Mouse (Mus musculus): ENCODE measurements around the gene Mical2. TPM values are rescaled to one million over a fixed set of nuclear protein-coding genes. Genes with fewer than 3 reads are reported as not detected.

Gene Mical2
- polyA plus RNA-seq, 1 experiment from 2014 or later: 15.3 TPM

DNA sequence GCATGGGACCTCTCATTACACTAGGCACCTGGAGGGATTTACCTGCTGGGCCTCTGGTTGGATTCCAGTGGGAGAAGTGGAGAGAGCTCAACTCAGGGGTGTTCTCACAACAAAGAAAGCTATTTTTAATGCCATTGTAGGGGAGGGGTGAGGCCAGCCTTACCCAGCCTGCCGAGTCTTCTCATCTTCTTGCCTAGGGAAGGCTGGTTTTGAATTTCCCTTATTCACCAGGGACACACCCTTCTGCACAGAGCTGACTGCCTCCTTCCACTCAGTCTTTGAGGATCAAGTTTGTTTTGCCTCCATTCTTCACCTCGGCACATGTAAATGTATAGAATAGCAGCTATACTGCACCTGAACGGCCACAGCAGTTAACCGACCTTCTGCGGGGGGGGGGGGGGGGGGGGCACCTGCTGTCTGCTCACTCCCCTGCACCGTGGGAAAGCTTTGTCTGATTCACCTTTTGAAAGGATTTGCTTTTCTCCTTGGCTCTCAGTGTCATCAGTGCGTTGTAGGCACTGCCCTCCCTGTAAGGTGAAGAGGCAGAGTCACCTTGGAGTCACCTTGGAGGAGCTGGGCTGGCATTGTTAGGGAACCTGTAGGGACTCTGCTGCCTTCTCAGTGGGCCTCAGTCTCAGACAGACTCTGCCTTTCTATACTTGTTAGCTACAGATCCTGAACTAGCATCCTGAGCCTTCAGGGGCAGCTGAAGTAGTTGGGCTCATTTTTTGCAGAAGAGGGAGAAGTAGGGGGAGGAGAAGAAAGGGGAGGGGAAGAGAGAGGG, 191.3 kb downstream of the Mical2 start:
- Histone ChIP-seq H3K4me1 (ENCODE audit: insufficient read depth) (peaks cover 13% of the 10 kb centered on the region), H3K4me2 (peak overlapping the region; percentile 31; the same call in 1 of the 2 replicates)
- no peak for TF ChIP-seq CTCF (IDR thresholded peaks at IDR 0.05; ENCODE audit: low read depth)

DNA sequence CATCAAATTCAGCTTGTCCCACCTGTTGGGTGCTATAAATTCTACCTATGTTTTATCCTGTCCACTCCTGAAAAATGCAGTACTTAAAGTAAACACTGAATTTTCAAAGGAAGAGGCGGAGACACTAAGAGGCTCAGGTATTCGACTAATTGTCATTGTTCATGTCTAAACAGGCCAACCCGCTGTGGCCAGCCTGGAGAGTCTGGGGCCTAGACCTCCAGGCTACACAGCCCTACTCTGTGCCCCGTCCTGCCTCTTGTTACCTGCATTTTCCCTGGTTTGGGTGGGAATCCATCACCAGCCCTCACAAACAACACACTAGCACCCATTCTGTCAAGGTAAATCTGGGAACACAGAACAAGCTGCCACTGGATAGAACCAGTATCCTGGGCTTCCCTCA, 191.9 kb downstream of the Mical2 start:
- ATAC-seq (ENCODE audit: insufficient read depth): no peak; the same call in 1 of the 2 replicates

More for the DNA sequence above, 191.3 kb downstream of the Mical2 start:
- Histone ChIP-seq H3K27me3 (ENCODE audit: insufficient read depth, low read length) (no peaks in the 10 kb centered on the region), H3K27ac (ENCODE audit: low read depth) (peak overlapping the region; percentile 54; the same call in 1 of the 2 replicates), H3K4me3 (ENCODE audit: low read depth, low read length) (no peak overlapping the region), H3K36me3 (ENCODE audit: insufficient read depth) (no peaks in the 10 kb centered on the region), H3K9ac (no peak overlapping the region), H3K9me3 (ENCODE audit: low read depth, low read length) (no peaks in the 10 kb centered on the region)
- WGBS: 20% methylated on average over 6 of the region's 7 CpGs
- ATAC-seq (ENCODE audit: insufficient read depth) (0 out of 2 replicates have a peak, but pooled peaks have one; percentile 28), DNase-seq (peak; percentile 11)

DNA sequence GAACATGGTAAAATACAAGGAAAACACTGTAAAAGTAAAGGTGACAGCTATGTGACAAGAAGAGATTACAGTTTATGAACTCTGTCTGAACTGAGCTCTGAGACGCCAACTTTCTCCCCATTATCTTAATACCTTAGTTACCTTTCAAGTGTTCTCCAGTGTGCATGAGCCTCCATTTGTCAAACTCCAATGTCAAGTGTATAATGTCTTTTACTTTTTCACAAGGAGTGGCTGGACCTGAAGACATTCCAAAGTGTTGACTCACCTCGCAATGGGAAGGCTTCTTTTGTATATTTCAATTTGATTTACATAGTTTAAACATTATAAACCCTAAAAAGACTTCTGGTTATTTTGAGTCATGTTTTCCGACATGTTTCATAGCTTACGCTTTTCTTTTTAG, 197.8 kb downstream of the Mical2 start:
- no peak overlapping the region for H3K4me2 ChIP-seq
- TF ChIP-seq CTCF (IDR thresholded peaks at IDR 0.05; ENCODE audit: low read depth): no peak
- H3K9ac ChIP-seq: no peak overlapping the region
- no peaks in the 10 kb centered on the region for H3K27me3 ChIP-seq (ENCODE audit: insufficient read depth, low read length)
- 57% methylated on average over 4 of the region's 4 CpGs for WGBS
- peaks cover 8% of the 10 kb centered on the region for H3K4me1 ChIP-seq (ENCODE audit: insufficient read depth)
- H3K9me3 ChIP-seq (ENCODE audit: low read depth, low read length): no peaks in the 10 kb centered on the region
- ATAC-seq (ENCODE audit: insufficient read depth): no peak
- H3K36me3 ChIP-seq (ENCODE audit: insufficient read depth): no peaks in the 10 kb centered on the region
- H3K27ac ChIP-seq (ENCODE audit: low read depth): no peak overlapping the region
- H3K4me3 ChIP-seq (ENCODE audit: low read depth, low read length): no peak overlapping the region
- DNase-seq: peak; percentile 39

More for the DNA sequence above, 191.9 kb downstream of the Mical2 start:
- Histone ChIP-seq H3K4me1 (ENCODE audit: insufficient read depth) (peaks cover 13% of the 10 kb centered on the region), H3K4me3 (ENCODE audit: low read depth, low read length) (no peak overlapping the region), H3K9me3 (ENCODE audit: low read depth, low read length) (no peaks in the 10 kb centered on the region), H3K36me3 (ENCODE audit: insufficient read depth) (no peaks in the 10 kb centered on the region), H3K27me3 (ENCODE audit: insufficient read depth, low read length) (no peaks in the 10 kb centered on the region), H3K27ac (ENCODE audit: low read depth) (no peak overlapping the region; the same call in 1 of the 2 replicates), H3K4me2 (no peak overlapping the region), H3K9ac (no peak overlapping the region)
- DNase-seq: no peak
- 60% methylated on average over 4 of the region's 4 CpGs for WGBS
- TF ChIP-seq CTCF (IDR thresholded peaks at IDR 0.05; ENCODE audit: low read depth): no peak

DNA sequence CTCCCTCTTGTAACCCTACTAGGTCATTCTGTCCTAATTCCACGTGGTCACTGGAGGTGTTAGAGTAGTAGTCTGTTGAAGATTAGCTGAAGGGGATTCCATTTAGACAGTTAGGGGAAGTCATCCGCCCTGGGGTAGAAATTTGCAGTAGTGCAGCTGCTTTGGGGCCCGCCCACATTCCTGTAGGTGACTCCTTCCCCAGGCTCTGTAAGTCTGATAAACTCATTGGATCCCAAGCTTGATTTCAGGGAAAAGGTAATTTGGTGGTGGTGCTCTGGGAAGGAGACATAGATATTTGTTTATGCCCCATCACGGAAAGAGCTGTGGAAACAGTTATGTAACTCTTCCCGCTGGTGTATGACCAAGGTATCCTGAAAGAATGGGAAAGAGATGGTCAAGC, 201.2 kb downstream of the Mical2 start:
- Histone ChIP-seq H3K4me3 (ENCODE audit: low read depth, low read length) (peak overlapping the region; percentile 76; the same call in 1 of the 2 replicates), H3K36me3 (ENCODE audit: insufficient read depth) (no peaks in the 10 kb centered on the region), H3K9ac (peak overlapping the region; percentile 95), H3K4me2 (peak overlapping the region; percentile 83), H3K9me3 (ENCODE audit: low read depth, low read length) (no peaks in the 10 kb centered on the region), H3K4me1 (ENCODE audit: insufficient read depth) (peaks cover 10% of the 10 kb centered on the region), H3K27me3 (ENCODE audit: insufficient read depth, low read length) (no peaks in the 10 kb centered on the region), H3K27ac (ENCODE audit: low read depth) (peak overlapping the region; percentile 100; the same call in 1 of the 2 replicates)
- no peak for TF ChIP-seq CTCF (IDR thresholded peaks at IDR 0.05; ENCODE audit: low read depth)
- DNase-seq: peak; percentile 38
- 36% methylated on average over 5 of the region's 5 CpGs for WGBS
- no peak for ATAC-seq (ENCODE audit: insufficient read depth)

DNA sequence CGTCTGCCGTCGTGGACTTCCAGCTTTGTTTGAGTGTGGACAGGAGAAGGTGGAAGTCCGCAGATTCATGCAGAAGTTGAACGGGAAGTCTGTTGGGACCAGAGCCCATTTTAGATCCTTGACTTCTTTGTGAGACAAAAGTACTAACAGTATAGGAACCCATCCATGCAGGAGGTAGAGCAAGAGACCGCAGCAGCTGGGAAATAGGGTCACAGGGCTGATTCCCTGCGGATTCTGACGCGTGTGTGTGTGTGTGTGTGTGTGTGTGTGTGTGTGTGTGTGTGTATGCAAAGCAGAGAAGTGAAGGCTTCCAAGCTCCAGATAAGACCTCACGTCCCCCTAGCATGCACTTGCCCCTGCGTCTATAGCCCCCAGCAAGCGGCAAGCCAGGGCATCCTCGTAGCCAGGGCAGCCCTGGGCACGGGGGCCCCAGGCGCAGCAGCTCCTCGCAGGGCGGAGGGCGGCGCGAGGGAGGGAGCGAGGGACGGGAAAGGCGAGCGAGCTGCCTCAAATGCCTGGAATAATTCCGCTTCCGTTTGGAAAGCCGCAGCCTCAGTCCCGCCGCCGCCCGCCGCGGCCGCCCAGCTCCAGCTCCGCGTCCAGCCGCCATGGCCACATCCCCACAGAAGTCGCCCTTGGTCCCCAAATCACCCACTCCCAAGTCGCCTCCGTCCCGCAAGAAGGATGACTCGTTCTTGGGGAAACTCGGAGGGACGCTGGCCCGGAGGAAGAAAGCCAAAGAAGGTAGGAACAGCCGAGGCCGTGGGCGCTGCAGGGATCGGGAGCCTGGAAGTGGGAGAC, 201.9 kb downstream of the Mical2 start, which contains the start of gene Parva:
Gene Parva, plus strand, starts transcription at position 149 of the 801 bp plus-strand sequence.
- peak within 1 kb of the TSS; percentile 76 for H3K4me3 ChIP-seq (ENCODE audit: low read depth, low read length)
- H3K4me2 ChIP-seq: peak within 1 kb of the TSS; percentile 83
- H3K36me3 ChIP-seq (ENCODE audit: insufficient read depth): no peaks in the 10 kb centered on the region
- DNase-seq (peak; percentile 89), ATAC-seq (ENCODE audit: insufficient read depth) (peak; percentile 88)
- WGBS: under 1% methylated on average over 49 of the region's 49 CpGs
- no peaks in the 10 kb centered on the region for H3K27me3 ChIP-seq (ENCODE audit: insufficient read depth, low read length)
- H3K9ac ChIP-seq: peak within 1 kb of the TSS; percentile 95
- no peak for TF ChIP-seq CTCF (IDR thresholded peaks at IDR 0.05; ENCODE audit: low read depth)
- H3K27ac ChIP-seq (ENCODE audit: low read depth): peak within 1 kb of the TSS; percentile 100
- no peaks in the 10 kb centered on the region for H3K9me3 ChIP-seq (ENCODE audit: low read depth, low read length)
- peaks cover 10% of the 10 kb centered on the region for H3K4me1 ChIP-seq (ENCODE audit: insufficient read depth)

DNA sequence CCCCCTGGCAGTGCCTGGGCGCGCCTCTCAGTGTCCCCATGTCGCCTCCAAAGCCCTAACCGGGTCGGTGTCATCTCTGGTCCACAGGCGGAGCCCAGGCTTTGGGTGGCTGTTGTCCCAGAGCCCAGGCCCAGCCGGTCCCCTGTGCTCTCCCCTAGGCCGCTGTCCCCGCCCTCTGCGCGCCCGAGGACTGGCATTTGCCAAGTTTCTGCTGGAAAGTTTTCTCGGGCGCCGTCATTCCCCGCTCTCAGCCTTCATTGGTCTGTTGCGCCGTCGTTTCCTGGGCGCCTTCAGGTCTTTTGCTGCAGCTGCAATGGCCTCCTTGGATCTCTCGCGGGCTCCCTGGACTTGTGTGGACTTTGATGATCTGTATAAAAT, 202.5 kb downstream of the Mical2 start:
- H3K4me3 ChIP-seq (ENCODE audit: low read depth, low read length): peak overlapping the region; percentile 76
- H3K27me3 ChIP-seq (ENCODE audit: insufficient read depth, low read length): no peaks in the 10 kb centered on the region
- peak; percentile 95 for DNase-seq
- H3K4me2 ChIP-seq: peak overlapping the region; percentile 83
- H3K4me1 ChIP-seq (ENCODE audit: insufficient read depth): peaks cover 10% of the 10 kb centered on the region
- no peaks in the 10 kb centered on the region for H3K36me3 ChIP-seq (ENCODE audit: insufficient read depth)
- peak overlapping the region; percentile 95 for H3K9ac ChIP-seq
- WGBS: under 1% methylated on average over 22 of the region's 22 CpGs
- H3K27ac ChIP-seq (ENCODE audit: low read depth): peak overlapping the region; percentile 100
- no peak; the same call in 1 of the 2 replicates for TF ChIP-seq CTCF (IDR thresholded peaks at IDR 0.05; ENCODE audit: low read depth)
- peak; percentile 95 for ATAC-seq (ENCODE audit: insufficient read depth)
- H3K9me3 ChIP-seq (ENCODE audit: low read depth, low read length): no peaks in the 10 kb centered on the region

Measured in lung, embryonic 14.5 days (tissue).